Mouse (Mus musculus) midbrain, embryonic 10.5 days (tissue): ENCODE results near the gene Kcnq1. TPM values are rescaled to one million over a fixed set of nuclear protein-coding genes. Genes with fewer than 3 reads are reported as not detected.

Experiments used
- DNase-seq: peaks from one replicate; pipeline ENCODE4 v3.0.0-alpha.2; 2017; ENCODE audit warnings: low spot score
- H3K27ac ChIP-seq: fragments of 300-500 bp; sonication (generic); replicated peaks from 2 replicates; pipeline ENCODE4 v1.5.1; 2016; ENCODE audit warnings: mild to moderate bottlenecking
- H3K27me3 ChIP-seq: fragments of 300-500 bp; sonication (generic); 2 replicates; pipeline ENCODE4 v1.6.1; 2016; ENCODE audit warnings: low read depth, mild to moderate bottlenecking; ENCODE audit not compliant: poor library complexity, severe bottlenecking
- H3K36me3 ChIP-seq: fragments of 300-500 bp; sonication (generic); 2 replicates; pipeline ENCODE4 v1.6.1; 2016; ENCODE audit warnings: mild to moderate bottlenecking, moderate library complexity
- H3K4me1 ChIP-seq: fragments of 300-500 bp; sonication (generic); 2 replicates; pipeline ENCODE4 v1.6.1; 2016
- H3K4me3 ChIP-seq: fragments of 300-500 bp; sonication (generic); 2 replicates; pipeline ENCODE4 v1.5.1; 2016; ENCODE audit warnings: mild to moderate bottlenecking, moderate library complexity
- H3K9me3 ChIP-seq: fragments of 300-500 bp; sonication (generic); replicated peaks from 2 replicates; pipeline ENCODE4 v1.6.1; 2016; ENCODE audit warnings: mild to moderate bottlenecking
- WGBS: fragments of 180-500 bp; shearing (Covaris S2); methylation state at CpG from one replicate; pipeline ENCODE4 v1.1.7; 2016; 5-methylcytosine and 5-hydroxymethylcytosine counted together
- polyA plus RNA-seq: library from polyadenylated mRNA; unstranded; fragments of >200 nt; fragmentation: Nextera tagmentation; extraction: Ambion mirVana; gene quantifications from 2 replicates; pipeline ENCODE4 v1.2.1, GENCODE M21; 2016

The Kcnq1 gene
- polyA plus RNA-seq, 1 experiment from 2014 or later, result 0.69 TPM

- WGBS, result 88% methylated on average over 4 of the region's 4 CpGs
- H3K4me3 ChIP-seq, result no peak overlapping the region
- H3K27ac ChIP-seq, result no peak overlapping the region
- peaks cover 16% of the 10 kb centered on the region; the same call in 1 of the 2 replicates for H3K9me3 ChIP-seq
- H3K27me3 ChIP-seq, result no peaks in the 10 kb centered on the region
- H3K36me3 ChIP-seq, result peaks cover 93% of the 10 kb centered on the region
- no peak for DNase-seq
- peaks cover 11% of the 10 kb centered on the region; the same call in 1 of the 2 replicates for H3K4me1 ChIP-seq
Measured at GRCm38 (mm10) chr7:143273747-143274146, 167.6 kb downstream of the Kcnq1 start.

- no peak for DNase-seq
- Histone ChIP-seq H3K27ac (no peak overlapping the region), H3K4me1 (peaks cover 11% of the 10 kb centered on the region; the same call in 1 of the 2 replicates), H3K9me3 (peaks cover 11% of the 10 kb centered on the region; the same call in 1 of the 2 replicates), H3K27me3 (no peaks in the 10 kb centered on the region), H3K36me3 (peaks cover 94% of the 10 kb centered on the region), H3K4me3 (no peak overlapping the region)
- 94% methylated on average over 7 of the region's 7 CpGs for WGBS
Measured at GRCm38 (mm10) chr7:143275030-143275429, 168.9 kb downstream of the Kcnq1 start.

- WGBS, result 79% methylated on average over 2 of the region's 2 CpGs
- peaks cover 37% of the 10 kb centered on the region for H3K4me1 ChIP-seq
- no peaks in the 10 kb centered on the region; the same call in 1 of the 2 replicates for H3K9me3 ChIP-seq
- peaks cover 96% of the 10 kb centered on the region for H3K36me3 ChIP-seq
- no peaks in the 10 kb centered on the region for H3K27me3 ChIP-seq
- no peak for DNase-seq
- no peak overlapping the region for H3K27ac ChIP-seq
- H3K4me3 ChIP-seq, result no peak overlapping the region
Measured at GRCm38 (mm10) chr7:143283625-143284024, 177.5 kb downstream of the Kcnq1 start.

- Histone ChIP-seq H3K4me3 (no peak overlapping the region), H3K4me1 (peaks cover 50% of the 10 kb centered on the region), H3K36me3 (peaks cover 89% of the 10 kb centered on the region), H3K27me3 (no peaks in the 10 kb centered on the region), H3K9me3 (no peaks in the 10 kb centered on the region; the same call in 1 of the 2 replicates), H3K27ac (no peak overlapping the region)
- 43% methylated on average over 1 of the region's 1 CpGs for WGBS
- no peak for DNase-seq
Measured at GRCm38 (mm10) chr7:143284866-143285265, 178.7 kb downstream of the Kcnq1 start.

GRCm38 (mm10) chr7:143285440-143285839 is 179.3 kb downstream of the Kcnq1 start:
- Histone ChIP-seq H3K27ac (no peak overlapping the region), H3K4me1 (peaks cover 55% of the 10 kb centered on the region), H3K27me3 (no peaks in the 10 kb centered on the region), H3K36me3 (peaks cover 87% of the 10 kb centered on the region), H3K4me3 (no peak overlapping the region), H3K9me3 (no peaks in the 10 kb centered on the region; the same call in 1 of the 2 replicates)
- 96% methylated on average over 3 of the region's 3 CpGs for WGBS
- no peak for DNase-seq

- Histone ChIP-seq H3K9me3 (no peaks in the 10 kb centered on the region), H3K4me3 (no peak overlapping the region), H3K27me3 (no peaks in the 10 kb centered on the region), H3K4me1 (peaks cover 67% of the 10 kb centered on the region), H3K27ac (no peak overlapping the region), H3K36me3 (peaks cover 85% of the 10 kb centered on the region)
- no peak for DNase-seq
- WGBS, result 64% methylated on average over 8 of the region's 8 CpGs
Measured at GRCm38 (mm10) chr7:143286532-143287290, 180.5 kb downstream of the Kcnq1 start.

- H3K27ac ChIP-seq, result no peak overlapping the region
- no peaks in the 10 kb centered on the region for H3K27me3 ChIP-seq
- peaks cover 80% of the 10 kb centered on the region for H3K4me1 ChIP-seq
- 95% methylated on average over 7 of the region's 7 CpGs for WGBS
- peaks cover 73% of the 10 kb centered on the region for H3K36me3 ChIP-seq
- DNase-seq, result no peak
- no peaks in the 10 kb centered on the region for H3K9me3 ChIP-seq
- H3K4me3 ChIP-seq, result no peak overlapping the region
Measured at GRCm38 (mm10) chr7:143288135-143288534, 182.0 kb downstream of the Kcnq1 start.

- peaks cover 80% of the 10 kb centered on the region for H3K4me1 ChIP-seq
- H3K27ac ChIP-seq, result peak overlapping the region; percentile 61
- H3K27me3 ChIP-seq, result no peaks in the 10 kb centered on the region
- WGBS, result 62% methylated on average over 3 of the region's 3 CpGs
- no peak for DNase-seq
- H3K9me3 ChIP-seq, result no peaks in the 10 kb centered on the region
- peaks cover 62% of the 10 kb centered on the region for H3K36me3 ChIP-seq
- H3K4me3 ChIP-seq, result no peak overlapping the region
Measured at GRCm38 (mm10) chr7:143289082-143289849, 183.1 kb downstream of the Kcnq1 start.

- Histone ChIP-seq H3K27ac (peak overlapping the region; percentile 88), H3K27me3 (no peaks in the 10 kb centered on the region), H3K4me3 (peak overlapping the region; percentile 60), H3K9me3 (peaks cover 18% of the 10 kb centered on the region), H3K36me3 (peaks cover 17% of the 10 kb centered on the region), H3K4me1 (peaks cover 35% of the 10 kb centered on the region)
- WGBS, result 56% methylated on average over 20 of the region's 20 CpGs
- peak; percentile 16 for DNase-seq
Measured at GRCm38 (mm10) chr7:143294690-143295355, 188.7 kb downstream of the Kcnq1 start.

GRCm38 (mm10) chr7:143295356-143296000 is 189.3 kb downstream of the Kcnq1 start:
- Histone ChIP-seq H3K4me3 (peak overlapping the region; percentile 60), H3K27me3 (no peaks in the 10 kb centered on the region), H3K4me1 (peaks cover 34% of the 10 kb centered on the region), H3K9me3 (peaks cover 18% of the 10 kb centered on the region), H3K36me3 (peaks cover 12% of the 10 kb centered on the region), H3K27ac (peak overlapping the region; percentile 88)
- WGBS, result 49% methylated on average over 47 of the region's 47 CpGs
- peak; percentile 38 for DNase-seq

GRCm38 (mm10) chr7:143296001-143296379 is 189.8 kb downstream of the Kcnq1 start:
- peak overlapping the region; percentile 88 for H3K27ac ChIP-seq
- 0 out of 2 replicates have a peak, but pooled peaks cover 4% of the 10 kb centered on the region for H3K27me3 ChIP-seq
- peaks cover 8% of the 10 kb centered on the region for H3K36me3 ChIP-seq
- WGBS, result 41% methylated on average over 20 of the region's 20 CpGs
- peak overlapping the region; percentile 60 for H3K4me3 ChIP-seq
- DNase-seq, result no peak
- H3K4me1 ChIP-seq, result peaks cover 30% of the 10 kb centered on the region
- H3K9me3 ChIP-seq, result peaks cover 18% of the 10 kb centered on the region

- Histone ChIP-seq H3K27me3 (0 out of 2 replicates have a peak, but pooled peaks cover 6% of the 10 kb centered on the region), H3K9me3 (peaks cover 18% of the 10 kb centered on the region), H3K4me1 (peaks cover 26% of the 10 kb centered on the region), H3K36me3 (peaks cover 5% of the 10 kb centered on the region), H3K4me3 (peak overlapping the region; percentile 60), H3K27ac (peak overlapping the region; percentile 88)
- 56% methylated on average over 17 of the region's 17 CpGs for WGBS
- DNase-seq, result peak; percentile 89
Measured at GRCm38 (mm10) chr7:143296384-143296801, 190.2 kb downstream of the Kcnq1 start.
